Mouse (Mus musculus) hindbrain, embryonic 12.5 days (tissue): ENCODE results near the gene Gm17581. TPM values are rescaled to one million over a fixed set of nuclear protein-coding genes. Genes with fewer than 3 reads are reported as not detected.

Experiments used
- ATAC-seq: fragments of 200-750 bp; cut with Nextera tagmentation; 2 replicates; pipeline ENCODE4 v1.8.0; 2017; ENCODE audit warnings: moderate TSS enrichment; ENCODE audit not compliant: low FRiP score
- H3K27ac ChIP-seq: fragments of 300-500 bp; sonication (generic); 2 replicates; pipeline ENCODE4 v1.5.1; 2016; ENCODE audit warnings: mild to moderate bottlenecking
- H3K27me3 ChIP-seq: fragments of 300-500 bp; sonication (generic); 2 replicates; pipeline ENCODE4 v1.6.1; 2016; ENCODE audit warnings: mild to moderate bottlenecking
- H3K36me3 ChIP-seq: fragments of 300-500 bp; sonication (generic); 2 replicates; pipeline ENCODE4 v1.6.1; 2016; ENCODE audit warnings: mild to moderate bottlenecking
- H3K4me1 ChIP-seq: fragments of 300-500 bp; sonication (generic); 2 replicates; pipeline ENCODE4 v1.6.1; 2016
- H3K4me2 ChIP-seq: fragments of 300-500 bp; sonication (generic); replicated peaks from 2 replicates; pipeline ENCODE4 v1.6.1; 2016; ENCODE audit warnings: mild to moderate bottlenecking
- H3K4me3 ChIP-seq: fragments of 300-500 bp; sonication (generic); 2 replicates; pipeline ENCODE4 v1.5.1; 2016; ENCODE audit warnings: mild to moderate bottlenecking
- H3K9ac ChIP-seq: fragments of 300-500 bp; sonication (generic); 2 replicates; pipeline ENCODE4 v1.6.1; 2016; ENCODE audit warnings: mild to moderate bottlenecking, moderate library complexity
- H3K9me3 ChIP-seq: fragments of 300-500 bp; sonication (generic); replicated peaks from 2 replicates; pipeline ENCODE4 v1.6.1; 2016; ENCODE audit warnings: mild to moderate bottlenecking
- WGBS: fragments of 180-500 bp; shearing (Covaris S2); methylation state at CpG from one replicate; pipeline ENCODE4 v1.1.7; 2016; 5-methylcytosine and 5-hydroxymethylcytosine counted together
- polyA plus RNA-seq: library from polyadenylated mRNA; unstranded; fragments of >200 nt; fragmentation: Nextera tagmentation; extraction: Ambion mirVana; gene quantifications from 2 replicates; pipeline ENCODE4 v1.2.1, GENCODE M21; 2016

Gm17581 gene
- polyA plus RNA-seq, 1 experiment from 2014 or later, result not detected

DNA sequence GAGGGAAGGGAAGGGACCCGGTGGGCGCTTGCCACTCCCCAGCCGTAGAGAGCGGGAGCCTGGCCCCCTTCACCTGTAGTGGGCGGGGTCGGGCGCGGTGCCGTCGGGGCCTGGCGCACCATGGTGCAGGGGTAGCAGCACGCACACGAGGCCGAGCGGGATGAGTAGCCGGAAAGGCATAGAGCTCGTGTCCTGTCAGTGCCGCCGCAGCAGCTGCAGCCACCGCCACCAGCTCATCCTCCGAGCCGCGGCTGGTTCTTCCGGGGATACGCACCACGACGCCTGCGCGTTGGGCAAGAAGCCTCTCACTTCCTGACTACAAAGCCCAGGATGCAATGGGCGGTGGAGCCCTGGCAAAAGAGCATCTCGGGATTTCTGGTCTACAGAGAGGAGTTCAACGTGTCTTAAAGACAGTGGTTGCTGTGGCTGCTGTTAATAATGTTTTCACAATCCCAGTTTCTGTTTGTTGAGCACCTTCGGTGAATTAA, 6.5 kb downstream of the Gm17581 start, which contains the start of gene Edem2:
Gene Edem2 (minus strand): TSS at position 318 of the 488 bp plus-strand sequence.
- H3K27ac ChIP-seq, result peak within 1 kb of the TSS; percentile 55; the same call in 1 of the 2 replicates
- H3K36me3 ChIP-seq, result 0 out of 2 replicates have a peak, but pooled peaks cover 2% of the 10 kb centered on the region
- H3K9ac ChIP-seq, result peak within 1 kb of the TSS; percentile 86
- peak; percentile 97 for ATAC-seq
- H3K4me2 ChIP-seq, result peak within 1 kb of the TSS; percentile 85
- peak within 1 kb of the TSS; percentile 80 for H3K4me3 ChIP-seq
- H3K9me3 ChIP-seq, result no peaks in the 10 kb centered on the region
- no peaks in the 10 kb centered on the region for H3K27me3 ChIP-seq
- WGBS, result under 1% methylated on average over 33 of the region's 33 CpGs
- H3K4me1 ChIP-seq, result peaks cover 12% of the 10 kb centered on the region

DNA sequence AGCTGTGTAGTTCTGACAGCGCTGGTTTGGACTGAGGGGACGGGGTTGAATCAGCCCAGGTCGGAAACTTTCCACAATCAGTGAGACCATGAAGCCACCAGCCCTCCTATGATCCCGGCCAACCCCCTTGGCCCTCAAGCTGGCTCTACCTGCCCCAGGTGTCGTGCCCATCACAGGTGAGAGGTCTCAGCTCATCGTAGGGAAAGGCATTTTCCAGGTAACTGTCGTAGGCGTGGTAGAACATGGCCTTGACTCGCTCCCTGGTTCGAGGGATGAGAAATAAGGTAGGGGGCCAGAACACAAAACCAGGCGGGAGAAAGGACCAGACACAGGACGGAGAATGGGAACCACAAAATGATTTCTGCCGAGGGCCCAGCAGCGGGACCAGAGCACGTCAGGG, 6.9 kb downstream of the Gm17581 start:
- Histone ChIP-seq H3K9ac (peak overlapping the region; percentile 86), H3K4me1 (peaks cover 12% of the 10 kb centered on the region), H3K4me3 (peak overlapping the region; percentile 80), H3K27me3 (no peaks in the 10 kb centered on the region), H3K36me3 (0 out of 2 replicates have a peak, but pooled peaks cover 2% of the 10 kb centered on the region), H3K4me2 (peak overlapping the region; percentile 85), H3K9me3 (no peaks in the 10 kb centered on the region), H3K27ac (peak overlapping the region; percentile 55; the same call in 1 of the 2 replicates)
- no peak; the same call in 1 of the 2 replicates for ATAC-seq
- 7% methylated on average over 15 of the region's 15 CpGs for WGBS

DNA sequence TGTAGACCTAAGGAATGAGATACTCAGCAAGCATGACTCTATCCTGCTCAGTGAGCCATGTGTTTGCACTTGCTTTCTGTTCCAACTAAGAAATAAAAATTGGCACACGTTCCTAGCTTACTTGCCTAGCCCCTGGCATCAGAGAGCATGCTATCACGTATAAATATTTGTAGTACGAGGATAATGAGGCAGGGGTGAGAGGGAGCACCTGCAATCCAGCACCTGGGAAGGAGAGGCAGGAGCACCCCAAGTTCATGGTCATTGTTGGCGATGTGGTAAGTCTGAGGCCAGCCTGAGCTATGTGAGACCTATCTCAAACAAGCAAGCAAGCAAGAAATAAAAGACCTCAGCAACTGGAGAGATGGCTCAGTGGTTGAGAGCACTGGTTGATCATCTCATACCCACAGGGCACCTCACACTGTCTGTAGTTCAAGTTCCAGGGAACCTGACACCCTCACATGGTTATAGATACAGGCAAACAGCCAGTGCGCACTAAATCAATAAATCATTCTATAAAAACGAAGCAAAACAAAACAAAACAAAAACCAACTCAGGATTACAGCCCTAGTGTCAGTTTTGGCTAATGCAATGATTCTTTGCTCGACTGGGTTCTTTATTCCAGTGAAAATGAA, 7.8 kb downstream of the Gm17581 start:
- Histone ChIP-seq H3K36me3 (peaks cover 7% of the 10 kb centered on the region), H3K27me3 (no peaks in the 10 kb centered on the region), H3K4me2 (0 out of 2 replicates have a peak overlapping the region, but pooled peaks have one; percentile 85), H3K27ac (no peak overlapping the region), H3K4me3 (no peak overlapping the region), H3K9ac (0 out of 2 replicates have a peak overlapping the region, but pooled peaks have one; percentile 2), H3K9me3 (no peaks in the 10 kb centered on the region), H3K4me1 (peaks cover 12% of the 10 kb centered on the region)
- 81% methylated on average over 7 of the region's 7 CpGs for WGBS
- ATAC-seq, result no peak

DNA sequence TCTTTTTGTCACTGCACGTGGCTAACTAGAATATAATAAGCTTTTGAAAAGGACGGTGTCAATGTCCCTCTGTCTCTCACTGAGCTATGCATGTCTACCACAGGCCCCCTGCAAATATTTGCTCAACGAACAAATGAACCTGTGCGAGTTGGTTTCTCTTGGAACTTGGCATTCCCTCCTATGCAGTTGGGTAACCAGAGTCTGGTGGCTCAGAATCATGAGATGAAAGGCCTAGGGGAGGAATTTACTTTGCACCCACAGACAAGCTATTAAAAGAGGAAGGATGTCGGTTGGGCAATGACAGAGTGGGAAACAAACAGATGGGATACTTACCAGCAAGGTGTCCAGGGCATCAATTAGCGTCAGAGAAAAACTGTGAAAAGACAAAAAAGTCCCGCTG, 9.4 kb downstream of the Gm17581 start:
- no peak overlapping the region for H3K4me3 ChIP-seq
- H3K4me1 ChIP-seq, result peaks cover 12% of the 10 kb centered on the region
- no peak overlapping the region for H3K9ac ChIP-seq
- H3K27me3 ChIP-seq, result no peaks in the 10 kb centered on the region
- ATAC-seq, result no peak
- H3K9me3 ChIP-seq, result no peaks in the 10 kb centered on the region
- H3K4me2 ChIP-seq, result no peak overlapping the region
- 86% methylated on average over 7 of the region's 7 CpGs for WGBS
- no peak overlapping the region for H3K27ac ChIP-seq
- peaks cover 17% of the 10 kb centered on the region for H3K36me3 ChIP-seq

DNA sequence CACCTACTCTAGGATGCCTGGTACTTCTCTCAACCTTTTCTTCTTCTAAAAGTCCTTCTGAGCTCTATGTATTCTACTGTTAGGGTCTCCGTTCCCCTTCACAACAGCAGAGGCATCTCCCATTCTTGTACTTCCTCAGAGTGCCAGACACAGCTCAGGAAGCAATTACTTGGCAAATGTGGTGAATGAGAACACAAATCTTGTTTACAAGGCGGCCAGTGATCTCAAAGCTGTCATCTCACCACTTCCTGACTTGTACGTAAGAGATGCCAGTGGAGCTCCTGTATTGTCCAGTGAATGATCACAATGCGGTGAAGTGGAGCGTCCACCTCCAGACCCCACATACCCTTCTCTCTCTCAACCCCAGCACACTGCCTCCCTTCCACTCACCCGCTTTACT, 11.1 kb downstream of the Gm17581 start:
- H3K9ac ChIP-seq, result no peak overlapping the region
- H3K4me3 ChIP-seq, result no peak overlapping the region
- no peaks in the 10 kb centered on the region for H3K27me3 ChIP-seq
- H3K27ac ChIP-seq, result no peak overlapping the region
- ATAC-seq, result no peak
- H3K4me2 ChIP-seq, result no peak overlapping the region
- peaks cover 32% of the 10 kb centered on the region for H3K36me3 ChIP-seq
- H3K9me3 ChIP-seq, result no peaks in the 10 kb centered on the region
- WGBS, result 90% methylated on average over 6 of the region's 6 CpGs
- H3K4me1 ChIP-seq, result peaks cover 12% of the 10 kb centered on the region

DNA sequence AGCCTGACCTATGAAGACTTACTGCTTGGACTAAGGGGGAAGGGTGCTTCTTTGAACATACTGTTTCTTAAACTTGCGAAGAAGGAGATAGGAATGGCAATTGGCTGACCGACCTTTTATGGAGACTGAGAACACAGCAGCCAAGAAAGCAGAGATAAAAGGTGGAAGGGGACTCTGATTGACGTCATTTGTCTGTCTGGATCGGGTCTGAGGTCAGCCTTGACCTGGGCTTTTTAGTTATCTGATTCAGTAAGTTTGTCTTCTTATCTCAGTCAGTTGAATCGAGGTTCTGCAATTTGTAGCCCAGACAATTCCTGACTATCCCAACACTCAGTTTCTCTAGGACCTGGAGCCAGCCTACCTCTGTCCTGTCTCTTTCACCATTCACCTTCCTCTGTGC, 11.6 kb downstream of the Gm17581 start:
- 83% methylated on average over 5 of the region's 5 CpGs for WGBS
- Histone ChIP-seq H3K27me3 (no peaks in the 10 kb centered on the region), H3K4me1 (peaks cover 12% of the 10 kb centered on the region), H3K9me3 (no peaks in the 10 kb centered on the region), H3K27ac (no peak overlapping the region), H3K9ac (no peak overlapping the region), H3K4me2 (no peak overlapping the region), H3K4me3 (no peak overlapping the region), H3K36me3 (peaks cover 37% of the 10 kb centered on the region)
- ATAC-seq, result no peak

DNA sequence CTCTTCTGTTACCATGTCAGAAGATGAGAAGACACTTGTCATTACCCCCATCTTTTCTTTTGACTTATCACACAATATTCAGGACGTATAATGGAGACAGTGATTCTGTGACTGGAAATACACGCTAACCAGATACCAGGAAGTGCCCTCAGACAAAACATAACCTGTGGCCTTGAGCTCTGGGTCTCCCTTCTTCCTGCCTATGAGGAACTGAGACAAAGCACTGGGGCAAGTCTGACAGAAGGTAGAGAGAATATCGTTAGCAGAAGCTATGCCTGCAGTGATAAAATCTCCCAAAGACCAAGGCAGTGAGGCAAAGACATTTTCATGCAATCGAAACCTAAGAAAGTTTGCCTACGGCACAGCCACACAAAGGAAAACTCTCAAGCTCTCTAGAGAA, 15.1 kb downstream of the Gm17581 start:
- Histone ChIP-seq H3K36me3 (peaks cover 59% of the 10 kb centered on the region), H3K4me2 (no peak overlapping the region), H3K27me3 (no peaks in the 10 kb centered on the region), H3K27ac (no peak overlapping the region), H3K9me3 (no peaks in the 10 kb centered on the region), H3K9ac (no peak overlapping the region), H3K4me3 (no peak overlapping the region), H3K4me1 (no peaks in the 10 kb centered on the region)
- WGBS, result 89% methylated on average over 5 of the region's 5 CpGs
- ATAC-seq, result no peak

DNA sequence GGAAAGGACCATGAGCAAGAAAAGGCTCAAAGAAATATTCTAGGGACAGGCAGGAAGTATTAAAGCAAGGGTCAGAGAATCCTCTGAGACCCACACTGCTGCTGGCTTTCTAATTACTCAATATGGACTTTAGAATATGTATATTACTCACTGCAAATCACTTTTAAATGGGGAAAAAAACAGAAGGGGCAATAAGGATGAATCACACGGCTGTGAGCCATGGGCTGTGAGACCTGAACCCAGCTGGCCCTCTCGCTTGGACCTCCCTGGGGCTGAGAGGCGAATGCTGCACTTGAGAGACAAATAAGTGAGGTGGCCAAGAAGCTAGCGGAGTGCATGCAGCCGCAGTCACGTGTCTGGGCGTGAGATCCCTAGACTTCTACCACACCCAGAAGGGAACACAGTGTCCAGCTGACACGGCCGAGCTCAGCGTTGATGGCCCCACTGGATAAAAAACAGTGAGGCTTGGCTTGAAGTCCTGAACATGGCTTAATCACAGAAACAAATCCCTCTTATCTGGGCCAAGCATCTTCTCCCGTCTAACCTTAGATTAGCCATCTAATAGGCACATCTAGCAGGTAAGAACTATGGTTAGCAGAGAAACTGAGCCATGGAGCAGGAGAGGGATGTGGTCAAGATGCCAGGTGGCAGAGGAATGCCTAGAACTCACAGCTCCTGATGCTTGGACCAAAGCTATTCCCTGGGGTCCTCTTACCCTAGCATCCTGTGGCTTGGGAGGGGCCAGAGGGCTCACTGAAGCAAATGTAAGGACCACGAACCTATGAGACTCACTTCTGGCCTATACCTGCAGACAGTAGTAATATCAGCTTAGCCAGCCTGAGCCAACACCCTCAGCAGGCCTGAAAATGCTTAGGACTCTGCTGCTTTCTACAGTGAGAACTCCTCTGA, 18.3 kb downstream of the Gm17581 start:
- Histone ChIP-seq H3K27me3 (no peaks in the 10 kb centered on the region), H3K9ac (no peak overlapping the region), H3K4me1 (no peaks in the 10 kb centered on the region), H3K4me2 (no peak overlapping the region), H3K27ac (no peak overlapping the region), H3K36me3 (peaks cover 84% of the 10 kb centered on the region), H3K4me3 (no peak overlapping the region), H3K9me3 (no peaks in the 10 kb centered on the region)
- no peak for ATAC-seq
- 89% methylated on average over 12 of the region's 12 CpGs for WGBS

DNA sequence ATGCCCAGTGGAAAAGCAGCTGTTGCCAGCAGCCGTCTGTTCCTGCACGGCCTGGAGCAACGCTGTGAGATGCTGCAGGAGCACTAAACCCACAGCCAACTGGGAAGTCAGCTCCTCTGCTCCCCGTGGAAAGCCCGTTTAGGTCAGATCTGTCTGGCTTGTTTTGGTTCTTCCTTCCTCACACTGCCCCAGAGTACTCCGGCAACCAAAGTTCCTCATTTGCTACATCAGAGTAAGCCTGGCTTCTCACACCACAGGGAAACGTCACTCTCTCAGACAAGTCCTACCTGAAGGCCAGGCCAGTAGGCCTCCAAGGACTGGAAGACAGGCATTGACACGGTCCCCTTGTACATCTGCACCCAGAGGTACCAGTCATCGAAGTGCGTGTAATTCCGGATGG, 25.1 kb downstream of the Gm17581 start:
- H3K27me3 ChIP-seq, result no peaks in the 10 kb centered on the region
- no peak overlapping the region for H3K4me2 ChIP-seq
- H3K27ac ChIP-seq, result no peak overlapping the region
- no peak overlapping the region for H3K4me3 ChIP-seq
- H3K4me1 ChIP-seq, result no peaks in the 10 kb centered on the region
- no peak overlapping the region for H3K9ac ChIP-seq
- peaks cover 82% of the 10 kb centered on the region for H3K36me3 ChIP-seq
- 89% methylated on average over 11 of the region's 11 CpGs for WGBS
- ATAC-seq, result no peak
- H3K9me3 ChIP-seq, result no peaks in the 10 kb centered on the region

DNA sequence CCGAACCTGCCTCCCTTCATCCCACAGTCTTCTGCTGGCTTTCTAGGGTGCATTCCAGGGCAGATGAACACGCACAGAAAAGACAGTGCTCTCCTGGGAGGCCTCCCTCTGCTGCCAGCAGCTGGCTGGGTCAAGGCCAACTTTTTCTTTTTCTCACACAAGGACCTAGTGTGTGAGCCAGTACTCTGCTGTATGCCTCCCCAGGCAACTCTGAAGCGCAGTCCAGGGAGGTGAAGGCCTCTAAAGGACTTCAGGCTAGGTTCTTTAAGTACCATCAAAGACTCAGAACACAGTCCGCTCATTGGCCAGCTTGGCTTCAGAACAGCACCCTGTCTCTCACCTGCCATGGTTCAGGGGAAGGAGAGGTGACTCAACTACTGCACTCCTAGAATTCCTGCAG, 28.4 kb downstream of the Gm17581 start:
- Histone ChIP-seq H3K9ac (no peak overlapping the region), H3K27ac (no peak overlapping the region), H3K4me1 (no peaks in the 10 kb centered on the region; the same call in 1 of the 2 replicates), H3K36me3 (peaks cover 72% of the 10 kb centered on the region), H3K4me3 (no peak overlapping the region), H3K4me2 (no peak overlapping the region), H3K27me3 (no peaks in the 10 kb centered on the region), H3K9me3 (no peaks in the 10 kb centered on the region)
- 87% methylated on average over 4 of the region's 4 CpGs for WGBS
- no peak for ATAC-seq

DNA sequence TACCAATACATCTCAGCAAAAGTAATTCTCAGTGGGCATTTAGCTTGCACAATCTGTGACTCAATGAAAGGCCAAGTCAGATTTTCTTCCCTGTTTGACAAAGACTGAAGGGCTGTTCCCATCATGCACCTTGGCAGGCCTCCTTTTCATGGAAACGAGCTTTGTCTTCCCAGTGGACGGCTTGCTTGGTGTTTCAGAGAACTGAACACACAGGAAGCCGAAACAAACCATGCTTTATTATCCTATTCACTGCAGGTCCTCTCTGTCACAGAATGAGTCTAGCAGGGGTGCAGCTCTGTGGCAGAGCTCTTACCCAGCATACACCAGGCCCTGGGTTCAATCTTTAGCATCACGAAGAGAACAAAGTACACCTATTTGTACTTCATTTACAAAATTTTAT, 32.0 kb downstream of the Gm17581 start:
- Histone ChIP-seq H3K4me1 (no peaks in the 10 kb centered on the region; the same call in 1 of the 2 replicates), H3K4me2 (no peak overlapping the region), H3K9me3 (no peaks in the 10 kb centered on the region), H3K4me3 (no peak overlapping the region), H3K27ac (peak overlapping the region; percentile 35; the same call in 1 of the 2 replicates), H3K9ac (no peak overlapping the region), H3K36me3 (peaks cover 58% of the 10 kb centered on the region), H3K27me3 (no peaks in the 10 kb centered on the region)
- peak; percentile 67 for ATAC-seq
- WGBS, result 33% methylated on average over 4 of the region's 4 CpGs

DNA sequence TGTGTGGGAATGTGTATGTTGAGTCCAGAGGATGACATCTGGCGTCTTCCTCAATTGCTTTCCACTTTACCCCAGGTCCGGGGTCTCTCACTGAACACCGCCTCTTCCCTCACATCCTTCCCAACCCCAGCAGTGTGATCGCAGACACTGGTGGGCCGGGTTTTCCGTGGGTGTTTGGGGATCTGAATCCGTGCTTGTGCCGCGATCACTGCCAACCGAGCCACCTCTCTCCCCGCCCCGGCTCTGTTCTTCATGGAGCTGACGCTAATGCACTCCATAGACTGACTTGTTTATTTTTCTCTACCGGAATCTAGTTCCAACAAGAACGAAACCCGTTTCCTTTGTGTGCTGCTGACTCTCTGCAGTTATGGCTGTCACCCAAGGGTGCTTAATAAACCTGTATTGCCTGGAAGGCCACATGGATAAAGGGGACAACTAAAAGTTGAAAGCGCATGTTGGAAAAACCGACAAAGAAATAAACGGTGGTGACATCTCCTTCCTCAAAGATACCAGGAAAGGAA, 34.2 kb downstream of the Gm17581 start:
- Histone ChIP-seq H3K4me3 (no peak overlapping the region), H3K9me3 (no peaks in the 10 kb centered on the region), H3K36me3 (peaks cover 43% of the 10 kb centered on the region), H3K27me3 (no peaks in the 10 kb centered on the region), H3K4me2 (no peak overlapping the region), H3K4me1 (no peaks in the 10 kb centered on the region; the same call in 1 of the 2 replicates), H3K27ac (no peak overlapping the region), H3K9ac (no peak overlapping the region)
- WGBS, result 88% methylated on average over 19 of the region's 19 CpGs
- no peak for ATAC-seq
